Mouse (Mus musculus): ENCODE data around the gene Dip2c.

- TF ChIP-seq EP300 (optimal IDR thresholded peaks at IDR 0.05) (no peak), CTCF (IDR thresholded peaks at IDR 0.05; ENCODE audit: low read depth) (no peak)
Measured at GRCm38 (mm10) chr13:9319745-9320144, 43.4 kb downstream of the Dip2c start.
